Mouse (Mus musculus): ENCODE results near the gene Rasgrp3.

GRCm38 (mm10) chr17:75522347-75523065, 86.8 kb downstream of the Rasgrp3 start:
- TF ChIP-seq CTCF (IDR thresholded peaks at IDR 0.05) (no peak), EP300 (IDR thresholded peaks at IDR 0.05; ENCODE audit: insufficient read depth, low read depth, low read length) (no peak)
